Mouse (Mus musculus) CD8-positive naive resting alpha-beta T cell, adult 2 months (primary cell): ENCODE data around the gene Rtn4rl1.
"Not testable (repeated sequence)": the region's sequence is repeated elsewhere in the genome, so short reads cannot be mapped to it uniquely, and the experiment has no call there.

Experiments used
- DNase-seq, 2 experiments: peaks; one replicate each; pipeline ENCODE4 v3.0.0; 2022; ENCODE audit warnings: low read depth in 2 of 2, low spot score in 2 of 2

The Rtn4rl1 gene

DNA sequence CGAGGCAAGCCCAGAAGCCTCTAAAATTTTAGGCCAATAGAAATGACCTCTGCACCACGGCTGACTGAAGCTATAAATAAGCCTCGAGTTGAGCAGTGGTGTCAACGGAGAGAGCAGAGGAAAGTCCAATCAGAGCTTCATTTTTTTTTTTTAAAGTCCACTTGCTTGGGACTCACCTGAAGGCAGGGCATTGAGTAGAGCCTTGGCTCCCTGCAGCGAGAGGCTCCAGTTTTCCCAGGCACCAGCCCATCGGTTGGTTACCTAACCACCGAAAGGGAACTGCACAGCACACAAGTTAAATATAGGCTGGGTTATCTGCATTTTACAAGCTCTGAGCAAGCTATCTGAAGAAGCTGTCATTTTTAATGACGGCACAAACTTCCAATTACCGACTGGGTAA, 101.3 kb downstream of the Rtn4rl1 start:
- no peak for DNase-seq

- DNase-seq, result not testable (repeated sequence)
These were observed 102.0 kb downstream of the Rtn4rl1 start for GRCm38 (mm10) chr11:75295534-75295933.

DNA sequence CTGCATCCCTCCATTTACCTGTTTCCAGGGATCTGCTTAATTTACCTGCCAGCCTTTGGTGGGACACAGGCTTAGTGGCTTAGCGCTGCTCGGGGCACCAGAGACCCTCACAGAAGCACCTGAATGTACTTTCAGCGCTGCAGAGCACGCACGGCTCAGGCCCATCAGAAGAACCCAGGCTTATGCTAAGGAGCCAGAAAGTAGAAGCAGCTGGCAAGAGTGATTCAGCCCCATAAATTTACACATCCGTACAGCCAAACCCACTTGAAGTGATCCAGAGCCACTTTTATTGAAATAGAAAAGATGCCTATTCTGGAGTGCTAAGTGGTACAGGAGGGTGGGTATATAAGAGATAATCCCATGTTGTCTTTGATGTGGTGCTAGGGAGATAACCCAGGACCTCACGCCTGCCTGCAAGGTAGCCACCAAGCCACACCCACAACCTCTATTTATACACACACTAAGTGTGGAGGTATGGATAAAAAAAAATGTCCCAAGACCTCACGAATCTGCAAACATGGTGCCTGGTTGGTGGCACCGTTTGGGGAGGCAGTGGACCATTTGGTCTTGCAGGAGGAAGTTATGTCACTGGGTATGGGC, 102.9 kb downstream of the Rtn4rl1 start:
- DNase-seq, result no peak

DNA sequence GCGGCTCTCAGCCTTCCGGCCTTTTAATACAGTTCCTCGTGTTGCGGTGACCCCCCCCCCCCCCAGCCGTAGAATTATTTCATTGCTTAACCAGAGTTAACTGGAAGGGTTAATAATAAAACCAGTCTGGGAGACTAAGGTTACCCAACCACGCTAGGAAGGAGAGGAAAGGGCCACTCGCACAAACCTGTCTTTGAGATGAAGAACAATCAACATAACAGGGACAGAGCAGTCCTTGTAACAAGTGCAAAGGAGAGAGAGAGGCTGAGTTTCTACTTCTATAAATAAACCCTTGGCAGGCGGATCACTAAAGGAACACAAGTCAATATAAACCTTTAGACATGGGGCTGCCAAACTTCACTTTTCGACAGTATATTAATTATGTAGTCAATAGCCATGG, 104.0 kb downstream of the Rtn4rl1 start:
- no peak for DNase-seq

GRCm38 (mm10) chr11:75298491-75298890, 104.9 kb downstream of the Rtn4rl1 start:
- DNase-seq, result no peak

DNA sequence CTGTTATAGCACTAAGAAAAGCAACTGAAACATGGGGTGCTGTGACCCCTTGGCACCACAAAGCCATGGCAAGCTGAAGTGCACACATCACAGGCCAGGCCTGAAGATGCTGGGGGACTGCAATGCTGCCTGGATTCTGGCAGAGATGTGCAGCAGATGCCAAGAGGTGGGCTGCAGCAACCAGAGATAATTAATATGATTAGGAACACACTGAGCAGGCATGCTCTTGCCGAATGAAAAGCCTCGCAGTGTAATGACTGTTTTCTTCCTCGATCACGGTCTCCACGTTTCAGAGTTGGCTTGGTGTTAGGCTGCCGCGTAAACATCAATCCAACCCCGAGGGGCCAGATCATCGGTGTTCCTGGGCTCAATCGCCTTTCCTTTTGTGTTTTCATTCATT, 106.2 kb downstream of the Rtn4rl1 start:
- DNase-seq, result no peak

GRCm38 (mm10) chr11:75300954-75301353, 107.4 kb downstream of the Rtn4rl1 start:
- DNase-seq, result no peak

GRCm38 (mm10) chr11:75304797-75305196, 111.2 kb downstream of the Rtn4rl1 start:
- no peak for DNase-seq

GRCm38 (mm10) chr11:75308650-75309049, 115.1 kb downstream of the Rtn4rl1 start:
- DNase-seq, result no peak

DNA sequence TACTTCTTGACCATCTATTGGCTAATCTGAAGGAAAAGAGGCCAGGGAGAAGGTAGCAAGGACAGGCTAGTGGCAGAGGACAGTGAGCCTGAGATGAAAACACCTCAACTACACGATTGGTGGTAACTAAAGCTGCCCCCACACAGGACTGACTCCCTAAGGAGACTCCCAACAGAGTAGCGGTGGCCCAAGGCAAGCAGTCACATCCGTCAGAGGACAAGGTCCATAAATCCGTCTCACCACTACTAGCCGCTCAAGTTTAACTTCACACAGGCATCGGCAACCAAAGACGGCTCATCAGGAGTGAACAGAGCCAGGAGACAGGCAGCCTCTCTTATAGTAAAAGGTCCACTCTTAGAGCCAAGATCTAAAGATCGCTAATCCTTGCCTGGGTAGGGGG, 117.2 kb downstream of the Rtn4rl1 start:
- no peak for DNase-seq

GRCm38 (mm10) chr11:75311751-75312150, 118.2 kb downstream of the Rtn4rl1 start:
- DNase-seq, result no peak

- DNase-seq, result no peak
These were observed 120.3 kb downstream of the Rtn4rl1 start for GRCm38 (mm10) chr11:75313834-75314233.
